Mouse (Mus musculus) kidney, adult 2 months (tissue): ENCODE data around the gene Zc3h18.

Source experiments
- CTCF ChIP-seq: fragments of 200-500 bp; conservative IDR thresholded peaks from 2 replicates; pipeline ENCODE4 v1.5.1; 2011; ENCODE audit warnings: low read depth, mild to moderate bottlenecking, control low read depth, low read length, moderate library complexity, mixed read lengths; ENCODE audit not compliant: insufficient read depth, insufficient read length
- POLR2A ChIP-seq: fragments of 200-500 bp; IDR thresholded peaks from one replicate; pipeline ENCODE4 v1.6.1; 2011; ENCODE audit warnings: low read depth, low read length, control low read depth

GRCm38 (mm10) chr8:122419881-122420555, 43.6 kb downstream of the Zc3h18 start:
- TF ChIP-seq POLR2A (no peak), CTCF (no peak)
